Mouse (Mus musculus): Measurements from ENCODE around the gene Eif2ak1. TPM values are rescaled to one million over a fixed set of nuclear protein-coding genes. Genes with fewer than 3 reads are reported as not detected.

Gene Eif2ak1
- total RNA-seq, 2 experiments from 2014 or later, result 22.8 to 23.6 TPM

DNA sequence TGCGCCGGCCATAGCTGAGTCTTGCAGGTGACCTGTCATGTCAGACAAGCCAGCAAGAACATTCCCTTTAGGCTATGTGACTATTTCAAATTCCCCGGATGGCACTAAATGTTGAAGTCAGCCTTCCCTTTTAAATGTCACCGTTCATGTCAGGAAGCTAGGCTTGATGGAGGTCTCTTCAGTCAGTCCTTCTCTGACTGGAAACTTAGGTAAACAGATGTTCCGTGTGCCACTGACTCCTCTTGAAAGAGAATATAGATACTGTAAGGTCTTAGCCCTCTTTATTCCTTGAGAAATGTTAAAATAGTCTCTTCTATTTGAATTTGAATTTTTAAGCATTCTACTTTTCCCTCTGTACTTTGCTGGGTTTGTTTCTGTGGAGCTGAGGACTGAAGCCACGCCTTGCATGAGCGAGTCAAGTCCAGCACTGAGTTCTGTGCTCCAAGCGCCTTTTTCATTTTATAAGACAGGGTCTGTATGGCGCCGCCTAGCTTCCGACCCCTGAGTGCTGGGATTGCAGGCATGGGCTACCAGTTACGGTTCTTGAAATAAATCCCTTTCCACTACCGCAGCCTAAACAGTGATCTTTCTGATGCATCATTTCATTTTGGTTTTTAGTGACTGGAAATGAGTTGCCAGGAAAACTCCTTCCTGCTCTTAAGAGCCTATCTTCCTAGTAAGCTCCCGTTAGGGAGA lies 80.2 kb downstream of the Eif2ak1 start, which contains the start of gene Ankrd61:
TSS of gene Ankrd61 (minus strand) at position 51 of the 696 bp plus-strand sequence.
- no peak for DNase-seq

DNA sequence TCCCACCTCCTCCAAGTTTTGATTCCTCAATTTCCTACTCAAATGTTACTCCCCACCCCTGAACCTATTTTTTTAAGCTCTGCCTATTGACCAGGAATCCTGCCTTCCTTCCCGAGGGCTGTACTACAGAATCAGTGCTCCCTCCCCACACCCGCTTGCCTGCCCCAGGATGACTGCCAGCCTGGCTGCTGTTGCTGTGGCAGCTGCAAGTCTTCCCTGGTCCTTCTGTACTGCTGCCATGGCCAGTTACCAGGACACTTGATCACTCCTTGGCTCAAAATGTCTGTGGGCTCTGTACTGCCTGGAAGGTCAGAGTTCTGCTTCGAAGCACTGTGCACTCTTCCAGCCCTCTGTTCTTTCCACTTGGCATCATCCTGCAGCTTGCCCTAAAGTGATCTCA lies 84.5 kb downstream of the Eif2ak1 start:
- DNase-seq, result peak; percentile 90

DNA sequence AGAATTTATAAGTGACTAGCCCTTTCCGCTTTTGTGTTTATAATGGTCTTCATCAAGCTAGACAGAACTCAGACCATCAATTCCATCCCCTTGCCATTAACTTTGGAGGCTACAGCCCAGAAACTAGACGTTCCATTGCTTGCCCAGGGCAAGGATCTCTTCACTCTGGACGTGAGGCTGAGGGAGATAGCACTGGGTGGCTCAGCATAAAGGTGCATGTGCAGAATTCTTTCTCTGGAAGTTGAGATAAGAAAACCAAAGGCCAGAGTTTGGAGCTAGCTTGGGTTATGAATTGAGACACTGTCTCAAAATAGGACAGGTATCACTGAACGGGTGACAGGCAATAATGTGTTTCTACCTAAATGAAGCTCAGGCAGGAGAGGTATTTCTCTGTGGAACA lies 86.2 kb downstream of the Eif2ak1 start:
- DNase-seq, result no peak

DNA sequence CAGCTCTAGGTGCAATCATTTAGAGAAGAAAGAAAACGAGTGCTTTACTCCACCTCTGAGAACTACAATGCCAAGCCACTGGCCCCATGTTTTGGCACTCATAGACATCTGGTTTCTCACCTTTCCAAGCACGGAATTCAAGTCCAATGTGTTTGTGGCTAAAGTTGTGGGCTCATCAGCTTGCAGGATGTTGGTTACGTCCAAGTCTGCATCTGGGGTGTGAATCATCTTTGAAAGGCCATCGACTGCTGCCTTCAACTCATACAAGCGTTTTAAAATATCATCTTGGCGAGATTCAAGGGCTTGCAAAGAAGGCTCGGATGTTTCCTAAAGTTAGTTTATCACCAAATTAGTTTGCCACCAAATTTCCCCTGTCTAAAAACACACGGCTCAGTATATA lies 88.8 kb downstream of the Eif2ak1 start:
- DNase-seq, result no peak

DNA sequence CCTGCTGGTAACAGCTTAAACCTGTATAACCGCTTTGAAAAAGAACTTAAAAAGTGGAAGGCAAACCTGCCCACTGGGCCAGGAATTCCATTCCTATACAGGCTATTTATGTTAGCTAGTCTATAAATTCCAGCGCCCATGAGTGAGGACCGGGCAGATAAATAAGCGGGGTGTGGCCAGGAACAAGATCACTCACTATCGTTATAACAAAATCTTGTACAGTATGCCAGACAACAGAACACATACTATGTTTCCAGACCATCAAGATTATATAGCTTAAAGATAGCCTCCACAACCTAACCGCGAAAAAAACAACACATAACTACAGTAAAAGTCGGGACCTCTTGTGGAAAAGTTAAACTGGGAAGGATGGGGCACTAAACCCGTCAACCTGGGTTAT lies 91.3 kb downstream of the Eif2ak1 start:
- no peak for DNase-seq

DNA sequence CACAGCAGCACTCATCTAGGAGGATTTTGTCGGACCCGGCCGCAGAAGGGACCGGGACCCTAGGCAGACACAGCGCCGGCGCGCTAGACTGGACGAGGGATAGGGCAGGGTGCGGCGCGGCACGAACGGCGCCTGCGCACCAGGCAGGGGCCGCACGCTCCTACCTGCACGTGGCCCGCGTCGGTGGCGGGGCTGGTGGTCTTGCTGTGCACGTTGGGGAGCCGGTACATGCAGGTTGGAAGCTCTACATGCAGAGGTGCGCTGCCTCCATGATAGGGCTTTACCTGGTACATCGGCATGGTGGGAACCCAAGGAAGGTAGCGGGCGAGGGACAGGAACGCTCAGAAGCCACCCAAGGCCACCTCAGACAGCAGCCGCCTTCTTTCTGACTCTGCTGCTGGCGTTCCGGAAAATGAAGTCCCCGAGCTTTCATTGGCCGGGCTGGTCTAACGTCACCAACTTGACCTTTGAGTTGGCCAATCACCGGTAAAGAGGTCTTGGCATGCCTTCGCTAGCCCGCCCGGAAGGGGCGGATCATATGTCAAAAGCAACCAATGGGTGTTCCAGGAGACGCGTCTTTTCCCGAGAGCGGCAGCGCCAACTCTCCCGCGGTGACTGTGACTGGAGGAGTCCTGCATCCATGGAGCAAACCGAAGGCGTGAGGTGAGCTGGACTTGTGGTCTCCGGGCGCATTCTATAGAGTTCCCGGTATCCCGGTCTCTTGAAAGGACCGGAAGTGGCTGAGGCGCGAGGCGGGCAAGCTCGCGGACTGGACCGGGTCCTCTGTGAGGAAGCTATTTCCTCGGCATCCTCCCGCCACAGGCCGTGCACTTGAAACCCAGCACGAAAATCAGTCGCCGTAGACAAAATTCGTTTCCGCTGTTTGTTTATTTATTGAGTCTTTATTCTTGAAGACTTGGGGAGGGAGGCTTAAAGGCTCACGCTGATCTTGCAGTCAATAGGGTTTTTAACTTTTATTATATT lies 92.1 kb downstream of the Eif2ak1 start, which contains the start of the genes Aimp2 and Pms2:
TSS of gene Aimp2 (minus strand) at position 431 of the 984 bp plus-strand sequence.
TSS of gene Pms2 (plus strand) at position 548 of the 984 bp plus-strand sequence.
- peak; percentile 96 for DNase-seq

DNA sequence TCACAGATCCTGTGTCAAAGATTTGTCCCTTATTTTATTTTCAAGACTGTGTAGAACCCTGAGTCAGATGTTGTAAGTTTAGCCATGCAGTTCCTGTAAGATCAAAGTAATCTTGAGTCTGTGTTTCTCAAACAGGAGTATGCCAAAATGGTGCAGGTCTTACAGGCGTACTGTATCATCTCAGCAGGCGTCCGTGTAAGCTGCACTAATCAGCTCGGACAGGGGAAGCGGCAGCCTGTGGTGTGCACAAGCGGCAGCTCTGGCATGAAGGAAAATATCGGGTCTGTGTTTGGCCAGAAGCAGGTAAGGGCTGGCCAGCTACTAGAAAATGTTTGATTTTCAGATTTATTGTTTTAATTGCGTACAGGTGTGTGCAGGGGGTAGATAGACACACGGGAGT lies 98.6 kb downstream of the Eif2ak1 start:
- DNase-seq, result no peak

DNA sequence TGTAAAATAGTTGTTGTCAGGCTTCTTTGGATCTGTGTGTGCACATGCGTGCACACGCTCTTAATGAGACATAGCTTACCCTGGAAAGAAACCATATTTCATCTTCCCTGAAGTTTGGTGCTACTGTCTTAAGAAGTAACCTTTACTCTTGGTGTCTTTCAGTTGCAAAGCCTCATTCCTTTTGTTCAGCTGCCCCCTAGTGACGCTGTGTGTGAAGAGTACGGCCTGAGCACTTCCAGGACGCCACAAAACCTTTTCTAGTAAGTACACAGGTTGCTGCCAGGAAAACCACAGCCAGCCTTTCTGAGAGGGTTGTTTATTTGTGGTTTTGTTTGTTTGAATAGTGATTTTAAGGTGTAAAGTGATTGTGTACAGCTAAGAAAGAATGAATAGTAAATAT lies 99.8 kb downstream of the Eif2ak1 start:
- peak; percentile 32 for DNase-seq

DNA sequence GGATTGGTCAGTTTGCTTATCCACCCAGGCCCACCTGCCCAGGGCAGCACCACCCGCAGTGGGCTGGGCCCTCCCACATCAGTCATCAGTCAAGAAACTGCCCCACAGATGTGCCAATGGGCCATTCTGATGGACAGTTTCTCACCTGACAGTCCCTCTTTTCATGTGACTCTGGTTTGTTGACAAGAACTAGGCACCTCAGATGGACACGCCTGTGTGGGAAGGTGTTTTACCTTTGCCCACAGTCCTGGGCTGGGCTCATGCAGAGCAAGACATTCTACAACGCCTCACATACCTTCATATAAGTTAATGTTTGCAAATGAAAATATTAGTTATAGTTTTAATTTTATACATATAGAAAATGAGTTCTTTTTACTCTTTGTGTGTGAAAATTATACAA lies 100.5 kb downstream of the Eif2ak1 start:
- no peak for DNase-seq

DNA sequence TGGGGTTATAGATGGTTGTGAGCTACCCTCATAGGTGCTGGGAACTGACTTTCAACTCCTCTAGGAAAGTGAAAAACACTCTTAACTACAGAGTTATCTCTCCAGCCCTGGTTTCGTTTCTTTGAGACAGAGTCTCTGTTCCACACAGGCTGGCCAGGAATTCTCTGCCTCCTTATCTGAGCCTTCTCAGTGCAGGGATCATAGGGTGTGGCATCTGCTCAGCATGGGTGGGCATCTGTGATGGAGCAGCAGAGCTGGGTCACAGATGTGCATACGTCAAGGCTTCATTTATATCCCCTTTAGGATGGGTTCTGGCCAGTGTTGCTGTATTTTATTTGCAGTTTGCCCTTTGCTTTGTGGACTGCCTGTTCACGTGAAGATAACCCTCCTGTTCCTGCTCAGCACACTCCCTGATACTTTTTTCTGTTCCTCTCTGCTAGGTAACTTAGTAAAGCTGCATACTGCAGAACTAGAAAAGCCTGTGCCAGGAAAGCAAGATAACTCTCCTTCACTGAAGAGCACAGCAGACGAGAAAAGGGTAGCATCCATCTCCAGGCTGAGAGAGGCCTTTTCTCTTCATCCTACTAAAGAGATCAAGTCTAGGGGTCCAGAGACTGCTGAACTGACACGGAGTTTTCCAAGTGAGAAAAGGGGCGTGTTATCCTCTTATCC lies 107.3 kb downstream of the Eif2ak1 start:
- no peak for DNase-seq

DNA sequence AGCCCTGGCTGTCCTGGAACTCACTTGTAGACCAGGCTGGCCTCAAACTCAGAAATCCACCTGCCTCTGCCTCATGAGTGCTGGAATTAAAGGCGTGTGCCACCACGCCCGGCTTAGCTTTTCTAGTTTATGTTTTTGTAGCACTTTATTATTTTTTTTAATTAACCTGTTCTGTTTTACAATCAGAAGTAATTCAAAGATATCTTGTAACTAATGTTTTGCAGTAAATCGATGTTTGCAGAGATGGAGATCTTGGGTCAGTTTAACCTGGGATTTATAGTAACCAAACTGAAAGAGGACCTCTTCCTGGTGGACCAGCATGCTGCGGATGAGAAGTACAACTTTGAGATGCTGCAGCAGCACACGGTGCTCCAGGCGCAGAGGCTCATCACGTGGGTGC lies 110.3 kb downstream of the Eif2ak1 start, which contains the start of gene Gm42421:
TSS of gene Gm42421 (plus strand) at position 301 of the 400 bp plus-strand sequence.
- DNase-seq, result no peak

DNA sequence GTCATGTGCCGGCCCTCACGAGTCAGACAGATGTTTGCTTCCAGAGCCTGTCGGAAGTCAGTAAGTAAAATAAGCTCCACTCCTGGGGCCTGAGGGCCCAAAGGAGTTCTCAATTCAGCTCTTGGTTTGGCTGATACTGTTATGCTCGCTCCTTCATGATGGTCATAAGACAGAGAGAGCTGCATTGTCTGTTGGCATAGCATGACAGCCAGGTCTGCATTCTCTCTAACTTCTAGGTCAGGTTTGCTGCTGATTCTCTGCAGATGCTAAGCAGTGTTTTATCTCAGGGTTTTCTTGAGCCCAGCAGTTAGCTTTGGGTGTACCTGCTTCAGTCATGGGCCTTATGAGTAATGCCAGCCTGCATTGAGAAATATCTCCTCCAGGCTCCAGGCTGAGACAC lies 111.7 kb downstream of the Eif2ak1 start:
- no peak for DNase-seq

DNA sequence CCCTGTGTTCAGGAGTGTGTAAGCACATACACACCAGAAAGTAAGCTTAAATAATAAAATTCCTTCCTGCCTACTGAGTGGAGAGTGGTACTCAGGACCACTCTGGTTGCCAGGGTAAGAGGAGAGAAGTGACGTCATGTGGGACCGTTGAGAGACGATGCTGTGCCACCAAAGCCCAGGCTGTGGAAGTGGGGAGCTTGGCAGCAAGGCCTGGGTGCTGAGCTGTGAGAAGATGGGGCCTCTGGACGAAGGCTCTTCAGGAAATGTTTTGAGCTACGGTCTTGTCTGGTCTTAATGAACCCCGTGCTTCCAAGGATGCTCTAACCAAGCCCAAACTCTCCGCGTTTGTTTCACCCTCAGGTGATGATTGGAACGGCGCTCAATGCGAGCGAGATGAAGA lies 113.1 kb downstream of the Eif2ak1 start:
- no peak for DNase-seq

DNA sequence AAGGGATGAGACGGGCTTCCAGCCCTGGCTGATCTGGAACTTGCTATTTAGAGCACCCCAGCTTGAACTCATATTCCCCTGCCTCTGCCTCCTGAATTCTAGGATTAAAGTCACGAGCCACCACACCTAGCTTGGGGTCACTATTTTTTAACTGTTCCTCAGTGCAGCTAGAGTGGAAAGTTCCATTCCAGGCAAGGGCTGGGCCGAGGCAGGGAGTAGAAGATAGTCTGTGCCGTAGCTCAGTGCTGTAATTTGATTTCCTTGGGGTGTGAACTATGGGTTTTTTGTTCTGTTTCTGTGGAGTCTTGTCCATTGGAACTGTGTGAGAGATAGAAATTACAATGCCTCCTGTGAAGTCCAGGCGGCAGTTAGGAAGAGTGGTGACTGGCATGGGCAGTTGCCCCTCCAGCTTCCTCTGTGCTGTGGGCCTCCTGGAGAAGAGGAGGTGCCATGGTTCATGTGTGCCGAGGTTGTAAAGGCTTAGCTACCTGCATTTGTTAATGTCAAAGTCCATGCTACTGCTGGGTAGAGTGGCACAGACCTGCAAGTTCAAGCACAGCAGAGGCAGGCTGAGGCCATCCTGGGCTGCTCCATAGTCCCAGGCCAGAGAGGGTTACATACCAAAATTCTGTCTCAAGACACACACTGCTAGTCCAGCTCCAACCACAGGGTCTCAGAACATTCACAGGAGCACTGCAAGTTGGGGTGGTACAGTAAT lies 114.4 kb downstream of the Eif2ak1 start:
- DNase-seq, result no peak

DNA sequence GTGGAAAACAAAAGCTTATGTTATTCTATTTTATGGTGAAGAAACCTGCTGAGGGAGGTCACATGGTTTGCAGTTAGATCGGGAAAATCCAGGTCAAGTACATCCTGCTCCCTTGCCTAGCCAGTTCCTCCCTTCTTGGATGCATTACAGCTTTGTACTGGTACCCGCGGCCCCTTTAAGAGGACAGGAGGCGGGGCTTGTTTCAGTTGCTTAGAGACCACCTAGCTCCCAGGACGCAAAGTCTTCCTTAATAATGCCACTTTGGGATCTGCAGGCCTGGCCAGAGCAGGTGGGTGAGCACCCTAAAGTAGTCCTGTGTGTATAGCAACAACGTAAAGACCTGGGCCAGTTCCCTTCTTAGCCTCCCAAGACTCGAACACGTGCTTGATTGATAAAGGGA lies 115.2 kb downstream of the Eif2ak1 start, which contains the start of gene Rsph10b:
TSS of gene Rsph10b (plus strand) at position 205 of the 400 bp plus-strand sequence.
- DNase-seq, result no peak

DNA sequence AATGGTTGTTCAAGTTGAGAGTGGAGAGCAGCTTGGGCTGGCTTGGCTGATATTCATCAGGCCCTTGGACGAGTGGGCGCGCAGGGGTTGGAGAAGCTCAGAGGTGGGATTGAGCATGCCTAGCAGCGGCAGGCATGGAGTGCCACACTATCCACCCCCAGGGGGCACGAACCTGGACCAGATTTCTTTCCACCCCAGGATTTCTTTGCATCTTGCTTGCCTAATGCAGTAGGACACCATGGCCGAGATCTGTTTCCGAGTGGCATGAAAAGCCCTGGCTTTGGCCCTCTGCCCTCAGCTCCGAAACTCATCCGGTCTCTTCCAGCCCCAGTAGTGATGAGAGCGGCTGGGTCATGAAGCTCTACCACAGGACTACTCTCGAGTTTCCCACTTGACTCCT lies 115.8 kb downstream of the Eif2ak1 start:
- no peak for DNase-seq

DNA sequence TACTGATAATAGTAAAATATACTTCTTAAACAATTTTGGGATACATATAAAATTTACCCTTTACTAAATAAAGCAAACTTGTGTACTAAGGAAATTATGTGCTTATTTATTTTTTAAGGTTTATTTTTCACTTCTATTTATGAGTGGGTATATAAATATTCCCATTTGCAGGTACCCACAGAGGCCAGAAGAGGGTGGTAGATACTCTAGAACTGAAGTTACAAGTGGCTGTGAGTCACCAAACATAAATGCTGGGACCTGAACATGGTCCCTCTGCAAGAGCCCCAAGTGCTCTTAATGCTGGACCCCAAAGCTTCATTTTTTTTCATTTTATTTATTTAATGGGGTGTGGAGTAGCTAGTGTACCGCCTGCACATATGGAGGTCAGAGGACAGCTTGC lies 116.3 kb downstream of the Eif2ak1 start:
- no peak for DNase-seq

DNA sequence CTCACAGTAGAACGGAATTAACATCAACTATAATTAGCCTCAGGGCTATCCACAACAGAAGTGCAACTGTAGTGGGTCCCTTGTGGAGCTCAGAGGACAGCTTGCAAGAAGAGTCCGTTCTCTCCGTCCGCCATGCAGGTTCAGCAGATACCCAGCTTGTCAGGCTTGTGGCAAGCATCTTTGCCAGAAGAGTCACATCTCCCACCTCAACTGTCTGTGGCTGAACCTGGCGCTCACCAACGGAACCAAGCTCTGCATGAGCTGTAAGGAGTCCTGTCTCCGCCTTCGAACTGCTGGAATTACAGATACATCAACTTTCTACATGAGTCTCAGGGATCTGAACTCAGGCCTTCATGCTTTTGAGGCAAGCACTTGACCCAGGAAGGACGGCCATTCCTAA lies 118.6 kb downstream of the Eif2ak1 start:
- no peak for DNase-seq

DNA sequence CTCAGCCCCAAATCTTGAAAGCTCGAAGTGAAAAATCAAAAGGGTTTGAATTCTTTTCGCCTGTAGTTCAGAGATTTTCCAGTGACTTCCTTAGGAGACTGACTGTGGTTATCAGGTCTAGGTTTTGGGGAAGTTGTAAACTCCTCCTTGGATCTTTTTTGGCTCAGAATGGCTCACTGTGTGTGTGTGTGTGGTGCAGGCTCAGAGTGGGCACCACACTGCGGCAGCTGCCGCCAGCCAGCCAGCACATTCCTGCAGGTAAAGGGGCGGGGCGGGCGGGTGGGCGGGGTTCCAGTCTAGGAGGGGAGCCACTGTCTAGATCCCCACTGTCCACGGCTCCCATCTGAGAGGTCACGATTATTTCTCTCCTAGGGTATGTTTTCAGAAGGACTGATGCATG lies 124.0 kb downstream of the Eif2ak1 start:
- DNase-seq, result no peak

DNA sequence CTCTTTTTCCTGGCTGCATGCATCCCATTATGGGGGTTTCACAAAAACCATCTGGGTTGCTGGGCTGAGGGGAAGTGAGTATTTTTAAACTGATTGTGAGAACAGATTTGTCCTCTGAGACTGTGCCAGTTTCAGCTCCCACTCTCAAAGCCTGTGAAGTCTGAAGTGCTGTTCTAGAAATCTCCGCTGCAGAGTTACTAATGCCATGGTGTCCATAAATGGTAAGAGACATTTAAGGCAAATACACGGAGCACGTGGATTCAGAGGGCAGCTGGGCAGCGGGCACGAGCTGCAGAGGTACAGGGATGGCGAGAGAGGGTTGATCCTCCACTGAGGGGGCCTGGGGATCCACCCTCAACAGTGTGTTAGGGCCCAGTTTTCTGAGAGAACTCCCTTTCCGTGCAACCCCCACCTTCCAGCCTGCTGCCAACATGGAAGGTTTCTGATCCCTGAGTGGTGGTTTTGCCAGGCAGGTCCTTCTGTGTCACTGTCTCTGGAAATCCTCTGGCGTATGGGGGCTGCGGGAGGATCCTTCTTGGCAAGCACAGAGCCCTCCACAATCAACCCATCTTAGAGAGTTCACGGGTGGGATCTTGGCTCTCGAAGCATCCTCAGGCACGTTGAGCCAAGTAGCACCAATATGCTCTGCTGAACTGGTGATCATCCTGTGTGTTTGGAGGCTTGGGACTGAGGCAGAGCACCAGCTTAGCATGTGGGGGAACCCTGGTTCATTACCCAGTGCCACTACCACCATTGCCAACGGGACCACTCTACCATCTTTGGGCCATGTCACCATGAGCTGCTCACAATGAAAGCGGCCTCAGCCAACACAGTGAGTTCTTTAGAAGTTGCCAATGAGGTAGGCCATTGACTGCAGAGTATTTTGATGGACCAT lies 125.9 kb downstream of the Eif2ak1 start:
- no peak for DNase-seq

DNA sequence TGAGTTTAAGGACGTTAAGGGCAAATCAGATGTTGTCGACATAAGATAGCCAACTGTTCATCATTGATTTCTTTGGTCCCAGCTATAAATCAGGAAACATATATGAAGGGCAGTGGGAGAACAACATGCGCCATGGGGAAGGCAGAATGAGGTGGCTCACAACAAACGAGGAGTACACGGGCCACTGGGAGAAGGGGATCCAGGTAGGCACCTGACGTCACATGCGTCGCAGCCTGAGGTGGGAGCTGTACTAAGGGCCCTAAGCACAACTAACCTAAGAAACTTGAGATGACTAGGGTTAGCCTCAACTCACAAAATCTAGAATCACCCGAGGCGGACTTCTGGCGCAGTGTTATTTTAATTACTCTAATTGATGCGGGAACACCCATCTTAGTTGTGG lies 130.8 kb downstream of the Eif2ak1 start:
- no peak for DNase-seq
